Mouse (Mus musculus): ENCODE data around the gene Ralgps2.

Ralgps2 gene

DNA sequence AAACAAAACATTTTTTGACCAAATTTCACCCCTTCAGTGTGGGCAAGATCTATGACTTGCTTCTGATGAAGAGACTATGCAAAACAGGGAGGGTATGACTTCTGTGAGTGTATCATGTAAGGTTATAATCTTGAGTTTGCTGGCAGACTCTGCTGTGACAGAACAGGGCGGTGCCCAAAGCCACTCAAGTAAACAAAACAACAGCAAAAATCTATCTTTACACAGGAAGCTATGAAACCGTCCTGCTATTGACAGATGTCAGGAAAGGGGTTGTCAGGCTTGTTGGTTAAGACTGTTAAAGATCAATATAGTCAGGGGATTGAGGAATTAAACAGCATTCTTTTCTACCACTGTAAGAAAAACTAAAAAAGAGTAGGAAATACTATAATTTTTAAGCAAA is 33.8 kb downstream of the Ralgps2 start:
- no peak for DNase-seq (ENCODE audit: low read depth)

DNA sequence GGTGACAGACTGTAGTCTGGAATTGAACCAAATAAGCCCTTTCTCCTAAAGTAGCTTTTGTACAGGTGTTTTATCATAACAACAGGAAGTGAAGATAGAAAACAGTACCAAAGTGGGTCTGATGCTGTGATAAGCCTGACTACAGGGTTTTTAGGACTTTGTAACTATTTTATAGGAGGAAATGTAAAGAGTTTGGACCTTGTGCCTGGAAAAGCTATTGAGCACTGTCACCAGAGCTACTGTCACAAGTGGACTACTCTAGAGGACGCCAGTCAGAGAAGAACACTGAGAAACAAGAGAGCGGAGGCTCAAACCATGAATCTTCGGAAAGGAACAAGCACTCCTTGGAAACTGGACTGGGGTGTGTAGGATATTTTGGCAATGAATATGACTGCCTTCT is 35.5 kb downstream of the Ralgps2 start:
- DNase-seq (ENCODE audit: low read depth): no peak

DNA sequence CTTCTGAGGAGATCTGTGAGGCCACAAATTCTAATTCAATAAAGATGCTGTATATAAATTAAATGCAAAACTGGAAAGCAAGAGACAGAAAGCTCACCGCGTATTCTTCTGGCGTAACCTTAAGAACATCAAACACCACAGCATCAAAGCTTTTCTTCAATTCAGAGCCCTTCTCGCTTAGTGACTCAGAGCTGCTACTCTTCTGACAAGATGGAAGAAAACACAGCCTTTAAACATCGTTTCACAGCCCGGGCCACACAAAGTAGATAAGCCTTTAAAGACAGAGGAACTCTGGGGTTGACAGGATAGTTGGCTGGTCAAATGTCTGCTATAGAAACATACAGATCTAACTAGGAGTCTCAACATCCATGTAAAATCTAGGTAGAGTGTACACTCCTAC is 37.7 kb downstream of the Ralgps2 start:
- DNase-seq (ENCODE audit: low read depth): peak; percentile 64

DNA sequence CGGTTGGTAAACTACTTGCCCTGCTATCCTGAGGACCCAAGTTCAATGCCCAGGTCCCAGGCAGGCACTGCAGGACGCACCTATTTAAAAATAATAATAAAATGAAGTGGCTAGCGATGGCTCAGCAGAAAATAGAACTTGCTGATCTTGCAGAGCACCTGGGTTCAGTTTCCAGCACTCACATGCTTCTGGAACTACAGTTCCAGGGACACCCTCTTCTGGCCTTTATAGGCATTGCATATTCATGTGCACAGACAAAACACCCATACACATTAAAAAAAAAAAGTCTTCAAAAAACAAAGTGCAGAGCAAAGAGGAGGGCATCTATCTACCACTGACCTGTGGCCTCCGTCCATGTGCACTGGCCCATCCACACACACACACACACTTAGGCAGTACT is 47.9 kb downstream of the Ralgps2 start:
- no peak for DNase-seq (ENCODE audit: low read depth)

DNA sequence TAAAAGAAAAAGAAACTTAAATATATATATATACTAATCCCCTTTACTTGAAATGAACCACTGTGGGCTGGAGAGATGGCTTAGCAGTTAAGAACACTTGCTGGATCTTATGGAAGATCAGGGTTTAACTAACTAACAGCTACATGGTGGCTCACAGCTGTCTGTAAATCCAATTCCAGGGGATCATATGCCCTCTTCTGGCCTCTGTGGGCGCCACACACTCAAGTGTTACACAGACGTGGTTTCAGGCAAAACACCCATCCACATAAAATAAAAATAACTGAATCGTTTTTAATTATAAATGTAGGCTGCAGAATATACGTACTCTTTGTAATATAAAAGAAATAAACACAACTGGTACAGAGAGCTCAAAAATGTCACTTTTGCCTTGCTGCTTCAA is 50.6 kb downstream of the Ralgps2 start:
- DNase-seq (ENCODE audit: low read depth): no peak

DNA sequence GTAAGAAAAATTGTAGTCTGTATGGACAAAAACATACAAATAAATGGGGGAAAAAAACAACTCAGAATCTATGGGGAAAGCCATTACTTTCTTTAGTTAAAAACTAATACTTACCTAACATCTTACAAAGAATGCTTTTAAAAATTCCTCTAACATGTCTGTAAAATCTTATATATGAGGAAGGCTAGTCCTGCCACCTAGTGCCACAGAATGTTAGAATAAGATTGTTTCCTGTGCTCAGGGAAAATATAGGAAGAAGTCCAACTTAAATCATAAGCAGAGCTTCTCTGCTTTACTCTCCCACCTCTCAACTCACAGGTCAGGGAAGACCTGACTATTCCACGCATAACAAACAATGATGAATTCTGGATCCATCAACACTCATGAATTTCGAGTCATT is 53.5 kb downstream of the Ralgps2 start:
- DNase-seq (ENCODE audit: low read depth): no peak

DNA sequence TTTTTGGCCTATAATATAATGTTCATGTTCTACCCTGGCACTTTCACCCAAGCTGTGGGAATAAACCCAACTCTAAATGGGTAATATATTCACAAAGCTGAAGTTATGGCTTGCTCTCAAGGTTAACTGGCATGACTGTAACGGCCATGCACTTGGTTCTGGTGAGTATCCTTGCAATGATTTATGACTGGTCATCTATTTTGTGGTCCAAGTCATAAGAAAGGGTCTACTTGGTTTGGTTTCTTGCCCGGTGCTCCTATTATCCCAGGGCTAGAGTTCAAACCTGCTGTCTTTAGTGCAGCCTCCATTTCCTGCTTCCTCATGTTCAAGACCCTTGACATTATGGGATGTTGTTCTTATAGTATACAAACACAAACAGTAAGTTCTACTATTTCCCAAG is 54.6 kb downstream of the Ralgps2 start:
- no peak for DNase-seq (ENCODE audit: low read depth)

DNA sequence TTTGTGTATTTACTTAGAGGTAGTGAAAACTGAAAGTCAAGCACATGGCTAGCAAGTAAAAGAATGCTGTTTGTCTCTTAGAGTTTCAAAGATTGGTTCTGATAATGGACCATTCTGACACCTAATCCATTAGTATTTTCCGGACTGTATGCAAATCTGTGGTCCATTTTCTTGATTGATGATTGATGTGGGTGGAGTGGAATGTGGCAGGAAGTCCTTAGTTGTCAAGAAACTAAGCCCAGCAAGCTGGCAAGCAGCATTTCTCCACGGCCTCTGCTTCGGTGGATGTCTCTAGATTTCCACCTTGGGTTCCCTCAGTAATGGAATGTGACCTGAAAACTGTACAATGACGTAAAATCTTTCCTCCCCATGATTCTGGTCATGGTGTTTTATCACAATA is 68.8 kb downstream of the Ralgps2 start:
- no peak for DNase-seq (ENCODE audit: low read depth)

DNA sequence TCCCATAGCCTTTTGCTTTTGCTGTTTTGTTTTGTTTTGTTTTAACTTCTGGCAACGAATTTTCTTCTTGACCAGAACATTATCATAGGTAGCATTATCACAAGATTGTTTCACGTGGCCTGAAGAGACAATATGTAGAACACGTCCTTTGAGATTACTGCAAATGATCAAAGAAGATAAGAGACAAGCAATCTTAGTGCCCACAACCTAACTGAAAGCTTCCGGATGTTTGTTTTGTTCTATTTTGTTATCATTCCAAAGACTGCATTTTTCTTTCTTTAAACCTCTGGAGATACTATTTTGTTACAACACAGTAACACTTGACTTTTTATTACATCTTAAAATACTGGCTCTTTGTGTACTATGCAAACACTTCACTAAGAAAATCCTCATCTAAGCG is 69.4 kb downstream of the Ralgps2 start:
- no peak for DNase-seq (ENCODE audit: low read depth)

DNA sequence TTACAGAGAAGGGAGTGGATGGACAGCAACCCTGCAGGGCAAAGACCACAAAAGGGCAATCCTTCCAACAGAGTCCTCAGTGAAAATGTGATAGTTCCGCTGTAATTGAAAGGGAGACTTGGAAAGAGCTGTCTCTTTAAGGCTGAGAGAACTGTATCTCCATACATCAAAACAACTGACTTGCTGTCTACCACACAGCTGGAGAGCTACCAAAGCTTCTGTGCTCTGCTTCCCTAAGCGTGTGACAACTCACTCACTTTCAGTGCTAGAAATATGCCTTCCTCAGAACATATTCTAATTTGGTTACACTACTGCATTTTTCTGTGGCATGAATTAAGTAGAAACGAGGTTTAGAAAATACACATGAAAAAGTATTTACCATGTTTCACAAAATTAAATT is 75.2 kb downstream of the Ralgps2 start:
- DNase-seq (ENCODE audit: low read depth): no peak

DNA sequence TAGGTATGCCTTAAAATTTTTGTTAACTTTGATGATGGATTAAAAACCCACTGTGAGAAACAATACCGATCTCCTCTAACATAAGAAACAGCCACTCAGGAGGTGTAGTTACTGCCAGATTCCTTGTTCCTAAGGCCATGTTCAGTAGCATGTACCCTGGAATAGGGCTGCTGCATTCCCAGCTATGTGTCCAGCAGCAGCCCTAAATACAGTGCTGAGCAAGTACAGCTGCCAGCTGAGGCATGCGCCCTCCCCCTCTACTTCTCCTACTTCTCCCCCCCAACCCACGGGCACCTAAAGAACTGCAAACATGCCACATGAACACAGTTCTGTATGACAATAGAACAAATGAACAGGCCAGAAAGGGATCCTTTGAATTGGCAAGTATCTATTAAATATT is 75.7 kb downstream of the Ralgps2 start:
- no peak for DNase-seq (ENCODE audit: low read depth)

DNA sequence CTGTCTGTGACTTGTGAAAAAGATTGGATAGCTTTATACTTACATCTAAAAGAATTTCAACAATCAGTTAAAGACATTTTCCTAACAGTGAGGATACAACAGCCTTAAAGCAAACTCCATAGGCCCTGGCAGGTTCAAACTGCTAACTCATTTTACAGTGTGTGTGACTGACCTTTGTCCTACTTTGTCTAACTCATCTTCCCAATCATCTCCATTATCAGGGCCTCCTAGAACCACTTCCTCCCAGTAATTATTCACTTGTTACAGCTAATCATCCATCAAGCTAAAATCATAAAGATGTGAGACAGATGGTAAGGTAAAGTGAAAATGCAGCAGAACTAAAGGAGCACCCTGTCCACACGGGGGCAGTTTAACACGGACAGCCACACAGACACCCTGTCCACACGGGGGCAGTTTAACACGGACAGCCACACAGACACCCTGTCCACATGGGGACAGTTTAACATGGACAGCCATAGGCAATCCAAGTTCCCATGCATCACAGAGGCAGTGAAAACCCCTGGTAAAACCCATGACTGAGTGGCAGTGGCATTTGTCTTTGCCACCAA is 77.9 kb downstream of the Ralgps2 start:
- DNase-seq (ENCODE audit: low read depth): no peak

DNA sequence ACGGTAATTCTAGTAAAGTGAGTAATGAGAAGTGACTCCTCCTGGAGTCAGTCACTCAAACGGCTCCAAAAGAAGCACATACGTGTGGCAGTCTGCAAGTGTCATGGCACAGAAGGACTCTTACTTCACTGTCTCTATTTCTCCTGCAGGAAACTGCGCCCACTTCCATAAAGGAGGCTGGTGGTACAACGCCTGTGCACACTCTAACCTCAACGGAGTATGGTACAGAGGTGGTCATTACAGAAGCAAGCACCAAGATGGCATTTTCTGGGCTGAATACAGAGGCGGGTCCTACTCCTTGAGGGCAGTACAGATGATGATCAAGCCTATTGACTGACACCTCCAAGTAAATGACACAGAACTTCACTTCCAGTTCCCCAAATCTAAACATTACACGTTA is 79.2 kb downstream of the Ralgps2 start:
- no peak for DNase-seq (ENCODE audit: low read depth)

DNA sequence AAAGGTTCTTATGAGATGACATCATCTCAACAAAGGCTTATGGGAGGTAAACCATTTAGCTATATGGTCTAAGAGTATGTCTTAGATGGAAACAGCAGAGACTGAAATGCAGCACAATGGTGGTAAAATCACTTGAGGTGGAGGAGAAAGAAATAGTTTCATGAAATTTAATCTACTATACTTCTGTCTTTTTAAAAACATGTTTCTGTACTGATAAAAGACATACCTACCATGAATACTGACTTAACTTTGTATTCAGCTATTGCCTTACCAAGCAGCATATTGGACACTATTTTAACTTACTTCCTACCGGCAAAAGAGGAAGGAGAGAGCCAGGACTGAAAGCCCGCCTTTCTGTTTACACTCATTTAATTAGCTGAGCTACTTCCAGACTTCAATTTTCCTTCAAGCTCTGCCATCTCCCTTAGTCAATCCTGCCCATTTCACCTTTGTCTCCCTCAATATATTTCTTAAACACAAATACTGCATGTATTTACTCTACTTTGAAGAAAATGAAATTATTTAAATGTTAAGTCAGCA is 79.6 kb downstream of the Ralgps2 start:
- DNase-seq (ENCODE audit: low read depth): no peak

DNA sequence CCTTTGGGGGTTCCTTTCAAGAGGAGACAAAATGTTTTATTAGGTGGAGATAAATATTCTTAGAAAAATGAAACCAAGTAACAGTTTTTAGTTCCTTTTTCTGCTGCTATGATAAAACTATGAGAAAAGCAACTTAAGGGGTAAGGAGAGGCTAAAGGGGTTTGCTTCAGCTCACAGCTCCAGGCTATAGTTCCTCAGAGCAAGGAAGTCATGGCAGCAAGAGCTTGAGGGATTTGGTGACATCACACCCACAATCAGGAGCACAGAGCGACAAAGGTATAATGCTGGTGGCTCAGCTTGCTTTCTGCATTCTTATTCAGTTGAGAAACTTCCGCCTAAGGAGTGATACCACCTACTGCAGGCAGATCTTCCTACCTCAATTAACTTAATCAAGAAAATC is 80.3 kb downstream of the Ralgps2 start:
- no peak for DNase-seq (ENCODE audit: low read depth)

DNA sequence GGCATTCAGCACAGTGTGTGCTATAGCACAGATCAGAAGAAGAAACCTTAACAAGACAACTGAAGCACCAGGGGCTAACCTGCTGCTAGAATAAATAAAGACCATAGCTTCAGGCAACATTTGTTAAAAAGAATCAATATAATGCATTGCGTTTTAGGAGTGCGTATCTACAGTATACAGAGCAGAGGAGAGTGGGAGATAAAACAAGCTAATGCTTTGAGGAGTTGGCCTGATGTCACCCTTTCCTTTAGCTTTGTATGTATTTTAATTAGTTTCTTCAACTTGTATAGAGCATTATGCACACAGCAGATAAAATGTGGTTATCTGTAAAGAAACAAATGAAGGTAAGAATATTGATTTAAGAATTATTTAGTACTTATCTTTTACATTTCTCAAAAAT is 82.8 kb downstream of the Ralgps2 start:
- no peak for DNase-seq (ENCODE audit: low read depth)

DNA sequence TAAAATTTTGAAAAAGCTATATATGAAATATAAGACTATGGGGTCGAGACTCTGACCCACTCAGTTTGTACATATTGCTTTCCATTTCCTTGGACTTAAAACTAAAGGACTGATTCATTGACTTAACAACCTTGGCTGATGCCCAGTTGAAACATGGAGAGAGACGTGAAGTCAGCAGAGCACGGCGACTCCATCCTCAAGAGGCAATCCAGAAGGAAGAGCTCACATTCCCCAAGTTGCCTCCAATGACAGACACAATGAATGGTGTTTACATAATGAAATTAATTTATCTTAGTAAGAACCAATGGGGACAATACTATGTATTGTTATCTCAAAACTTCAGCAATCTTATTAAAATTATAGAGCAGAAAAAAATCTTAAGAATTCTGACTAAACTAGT is 84.9 kb downstream of the Ralgps2 start:
- DNase-seq (ENCODE audit: low read depth): no peak

DNA sequence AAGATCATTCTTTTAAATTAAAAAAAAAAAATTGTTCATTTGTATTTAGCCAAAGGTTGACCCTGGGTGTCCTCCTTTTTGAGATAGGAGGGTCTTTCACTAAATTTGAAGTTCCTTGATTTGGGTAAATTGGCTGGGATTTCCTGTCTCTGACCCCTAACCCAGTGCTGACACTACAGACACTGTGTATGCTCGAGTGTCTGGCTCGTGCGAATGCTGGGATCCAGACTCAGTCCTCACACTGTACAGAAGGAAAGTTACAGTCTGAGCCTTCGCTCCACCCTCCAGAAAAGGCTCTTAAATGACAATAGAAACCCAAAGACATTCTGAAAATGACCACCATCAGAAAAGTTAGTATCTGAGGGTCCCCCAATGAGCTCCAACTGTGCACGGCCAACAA is 86.6 kb downstream of the Ralgps2 start:
- no peak for DNase-seq (ENCODE audit: low read depth)

DNA sequence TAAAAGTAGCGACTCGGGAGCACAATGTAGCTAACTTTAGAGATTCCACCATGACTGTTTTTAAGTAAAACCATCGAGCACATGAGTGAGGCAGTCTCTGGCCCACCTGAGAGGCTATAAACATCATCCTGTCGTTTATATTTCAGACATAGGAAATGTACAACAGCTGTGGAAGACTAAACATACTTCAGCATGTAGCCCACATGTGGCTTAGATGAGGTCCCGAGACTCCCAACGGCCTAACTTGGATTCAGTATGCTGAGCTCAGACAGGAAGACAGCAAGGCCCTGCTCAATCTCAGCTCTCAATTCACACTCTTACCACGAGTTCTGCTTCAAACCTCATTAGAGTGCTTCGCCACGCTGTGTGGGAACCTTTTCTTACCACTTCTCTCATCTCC is 87.0 kb downstream of the Ralgps2 start:
- no peak for DNase-seq (ENCODE audit: low read depth)

DNA sequence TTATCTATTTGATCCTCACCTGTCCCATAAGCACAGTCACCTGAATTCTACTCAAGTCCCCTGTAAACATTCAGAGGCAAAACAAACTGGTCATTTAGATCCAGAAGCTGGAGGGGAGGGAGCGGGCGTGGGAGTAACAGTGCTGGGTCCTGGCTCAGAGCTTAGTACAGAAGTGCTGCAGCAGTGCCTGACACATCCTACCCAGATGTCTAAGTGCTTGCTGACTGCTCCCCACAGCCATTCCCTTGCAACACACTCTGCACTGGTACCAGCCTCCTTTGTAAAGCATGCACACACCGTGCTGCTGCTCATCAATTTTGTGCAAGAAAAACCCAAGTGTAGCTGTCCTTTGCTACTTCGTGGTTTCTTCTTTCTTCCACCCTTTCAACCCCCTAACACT is 92.3 kb downstream of the Ralgps2 start:
- DNase-seq (ENCODE audit: low read depth): no peak

DNA sequence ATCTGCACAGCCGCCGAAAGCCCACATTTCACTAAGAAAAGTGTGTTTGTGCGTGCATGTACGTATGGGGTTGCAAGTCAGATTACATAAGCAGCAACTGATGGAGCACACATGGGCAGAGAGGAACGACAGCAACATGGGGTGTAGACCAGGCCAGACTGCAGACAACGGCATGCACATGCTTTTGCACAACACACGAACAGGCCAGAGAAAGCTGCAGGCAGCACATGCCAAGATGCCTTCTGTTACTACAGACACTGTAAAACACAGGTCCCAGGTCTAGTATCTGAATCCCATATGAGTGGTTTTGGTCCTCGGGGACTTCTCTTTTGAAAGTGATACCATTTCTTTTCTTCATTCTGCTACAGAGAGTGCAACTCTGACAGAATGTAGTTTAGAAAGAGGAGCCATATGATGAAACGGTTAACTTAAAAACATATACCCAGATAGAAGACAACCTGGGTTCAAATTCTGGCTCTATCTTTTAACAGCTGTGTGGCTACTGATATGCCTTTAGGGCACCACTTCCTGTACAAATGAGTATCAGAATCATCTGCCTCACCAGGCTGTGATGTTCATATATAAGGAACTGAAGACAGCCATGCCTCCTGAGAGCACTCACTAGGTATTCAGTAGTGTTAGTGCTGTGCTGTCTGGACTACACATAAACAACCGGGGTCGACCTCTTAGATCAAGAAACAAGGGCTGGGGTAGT is 97.6 kb downstream of the Ralgps2 start:
- no peak for DNase-seq (ENCODE audit: low read depth)

DNA sequence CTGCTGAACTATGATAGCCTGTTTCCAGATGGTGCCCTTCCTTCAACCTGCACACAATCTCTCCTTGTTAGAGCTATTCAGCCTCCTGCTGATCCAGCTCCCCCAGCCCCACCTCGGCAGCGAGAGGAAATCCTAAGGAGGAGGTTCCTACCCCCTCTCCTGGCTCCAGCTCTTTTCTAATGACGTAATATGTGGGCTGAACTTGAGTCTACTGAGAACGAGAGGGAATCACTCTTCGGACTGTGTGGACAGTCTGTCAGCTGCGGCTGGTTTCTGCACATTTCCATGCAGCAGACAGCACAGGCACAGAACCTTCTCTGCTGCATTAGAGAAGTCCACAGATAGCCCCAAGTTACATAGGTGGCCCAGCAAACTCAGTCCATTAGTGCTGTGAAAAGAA is 100.7 kb downstream of the Ralgps2 start:
- DNase-seq (ENCODE audit: low read depth): no peak

DNA sequence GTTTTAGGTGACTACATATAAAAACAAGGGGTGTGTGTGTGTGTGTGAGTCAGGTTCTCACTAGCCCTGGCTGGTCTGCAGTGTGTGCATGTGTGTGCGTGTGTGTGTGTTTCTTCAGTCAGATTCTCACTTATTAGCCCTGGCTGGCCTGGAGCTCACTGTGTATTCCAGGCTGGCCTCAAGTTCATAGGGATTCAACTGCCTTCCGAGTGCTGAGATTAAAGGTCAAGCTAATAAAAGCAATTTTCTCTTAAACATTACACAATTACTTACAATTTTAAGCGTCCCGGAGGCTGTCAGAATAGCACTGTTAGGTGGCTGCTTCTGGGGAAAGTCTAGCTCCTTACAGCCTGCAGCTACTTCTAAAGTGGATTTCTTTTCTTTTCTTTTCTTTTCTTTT is 101.2 kb downstream of the Ralgps2 start, which contains the start of gene Angptl1:
Gene Angptl1, plus strand, starts transcription at position 386 of the 400 bp plus-strand sequence.
- DNase-seq (ENCODE audit: low read depth): no peak

DNA sequence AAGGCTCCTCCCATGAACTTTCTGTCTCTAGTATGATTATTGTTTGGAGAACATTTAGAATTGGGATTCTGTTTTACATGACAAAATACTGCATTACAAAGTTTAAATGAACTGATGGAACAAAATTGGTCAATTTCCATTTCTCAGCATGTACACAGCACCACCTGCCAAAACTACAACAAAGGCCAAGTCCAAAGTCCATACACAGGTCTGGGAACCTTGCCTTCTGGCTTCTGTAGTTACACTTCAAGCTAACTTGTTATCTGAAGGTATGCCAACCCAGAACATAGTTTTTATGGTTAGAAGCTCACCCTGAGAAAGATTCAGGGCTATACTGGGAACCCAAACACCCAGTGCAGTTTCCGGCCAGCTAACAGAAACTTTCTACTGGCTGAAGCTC is 120.2 kb downstream of the Ralgps2 start:
- no peak for DNase-seq (ENCODE audit: low read depth)
